In genomic region chr19:38352495-38353130, GRCm38 (mm10) we compare ENCODE assay signal across 9 mouse cellular contexts. TPM values are rescaled to one million over a fixed set of nuclear protein-coding genes. Genes with fewer than 3 reads are reported as not detected.
A peak's percentile ranks its signal among the peaks of the same experiment; 100 is the strongest.
DNase-seq lines count a peak whose midpoint lies in the region; ATAC-seq and TF ChIP-seq lines count a peak whose summit lies in the region.
"Had no signal": no experiment of that assay in that cellular context is flagged by ENCODE, and none has a peak within 500 bp of the region (broad histone marks: within the 10 kb centered on the region; RNA-seq: fewer than 3 reads in every experiment).

No protein-coding gene starts in this region.

- no peak overlapping the region for H3K4me3 ChIP-seq in kidney, adult 2 months (ENCODE audit: insufficient read depth, low read depth, low read length)
- no peak overlapping the region for H3K4me3 ChIP-seq in kidney, embryonic 14.5 days (ENCODE audit: low read length)
- no peak overlapping the region for H3K4me3 ChIP-seq in ES-Bruce4 (ENCODE audit: low read depth, low read length)
- no peak overlapping the region for H3K4me3 ChIP-seq in left cerebral cortex, adult 2 months
- H3K4me3 ChIP-seq in neural tube, embryonic 15.5 days (replicated peaks) = no peak overlapping the region
- H3K4me3 ChIP-seq: embryonic facial prominence, embryonic 12.5 days had no signal

- no peak overlapping the region for H3K4me2 ChIP-seq in kidney, embryonic 14.5 days (replicated peaks; ENCODE audit: low read depth, low read length)
- no peak overlapping the region for H3K4me2 ChIP-seq in neural tube, embryonic 15.5 days
- H3K4me2 ChIP-seq: embryonic facial prominence, embryonic 12.5 days had no signal

- peaks cover 1% of the 10 kb centered on the region; the same call in 1 of the 2 replicates for H3K27me3 ChIP-seq in kidney, adult 2 months (replicated peaks; ENCODE audit: control insufficient read depth, insufficient read depth, low read length)
- H3K27me3 ChIP-seq in kidney, embryonic 14.5 days (ENCODE audit: control insufficient read depth, insufficient read depth, low read length) = no peaks in the 10 kb centered on the region
- H3K27me3 ChIP-seq in ES-Bruce4 (ENCODE audit: control insufficient read depth, insufficient read depth, low read length, poor library complexity, severe bottlenecking) = peaks cover 2% of the 10 kb centered on the region; the same call in 1 of the 2 replicates
- H3K27me3 ChIP-seq in neural tube, embryonic 15.5 days (replicated peaks) = no peaks in the 10 kb centered on the region
- H3K27me3 ChIP-seq: embryonic facial prominence, embryonic 12.5 days had no signal

- intact Hi-C loops in heart, postnatal 25 days (cut with DNase I) = loop anchor here (2.0 to 10.0 kb wide), 3 partner anchors 100 to 396 kb away; partner anchors contain the start of gene Cep55
- intact Hi-C loops in left cerebral cortex, adult 2 months (cut with DNase I) = loop anchor here (1.0 to 10.0 kb wide), 5 partner anchors 98 to 398 kb away; partner anchors contain the start of gene Fra10ac1

- WGBS in kidney, adult 2 months = 40% methylated on average over 6 of the region's 6 CpGs
- 46% methylated on average over 6 of the region's 6 CpGs for WGBS in kidney, embryonic 14.5 days
- WGBS in neural tube, embryonic 15.5 days = 43% methylated on average over 6 of the region's 6 CpGs

- TF ChIP-seq POLR2A in kidney, adult 2 months (IDR thresholded peaks at IDR 0.05; ENCODE audit: low read depth, low read length) = no peak
- TF ChIP-seq POLR2A in ES-Bruce4 (IDR thresholded peaks at IDR 0.05; ENCODE audit: insufficient read depth, low read length) = no peak

- no peak for ATAC-seq in kidney, embryonic 14.5 days (ENCODE audit: low FRiP score, low TSS enrichment)
- ATAC-seq in neural tube, embryonic 15.5 days (ENCODE audit: low FRiP score) = peak; percentile 60

- TF ChIP-seq EP300 in ES-Bruce4 (IDR thresholded peaks at IDR 0.05; ENCODE audit: insufficient read depth, low read depth, low read length) = no peak

- H3K4me1 ChIP-seq in kidney, adult 2 months (ENCODE audit: control insufficient read depth, insufficient read depth, low read length) = peaks cover 2% of the 10 kb centered on the region; the same call in 1 of the 2 replicates
- H3K4me1 ChIP-seq in kidney, embryonic 14.5 days (ENCODE audit: control insufficient read depth, insufficient read depth, low read length) = no peaks in the 10 kb centered on the region
- H3K4me1 ChIP-seq in ES-Bruce4 (ENCODE audit: control insufficient read depth, insufficient read depth, low read length) = no peaks in the 10 kb centered on the region
- H3K4me1 ChIP-seq in neural tube, embryonic 15.5 days = peaks cover 7% of the 10 kb centered on the region
- H3K4me1 ChIP-seq: embryonic facial prominence, embryonic 12.5 days had no signal

- DNase-seq in kidney, adult 2 months = peak; percentile 65
- DNase-seq in cerebellum, adult 9-11 months = peak; percentile 31
- peak; percentile 2 for DNase-seq in heart, postnatal 25 days (ENCODE audit: low spot score)
- peak; percentile 21 to 22 for DNase-seq in left cerebral cortex, adult 2 months (ENCODE audit: extremely low spot score in 1 of 2, low spot score in 2 of 2)
- no peak for DNase-seq in ovary, postnatal 36 days (ENCODE audit: low spot score)

- H3K27ac ChIP-seq in kidney, adult 2 months (ENCODE audit: insufficient read depth, low read depth, low read length) = peak overlapping the region; percentile 13; the same call in 1 of the 2 replicates
- no peak overlapping the region for H3K27ac ChIP-seq in kidney, embryonic 14.5 days (ENCODE audit: low read depth, low read length)
- no peak overlapping the region for H3K27ac ChIP-seq in ES-Bruce4 (ENCODE audit: insufficient read depth, low read length)
- H3K27ac ChIP-seq in left cerebral cortex, adult 2 months = 0 out of 2 replicates have a peak overlapping the region, but pooled peaks have one; percentile 0
- H3K27ac ChIP-seq in neural tube, embryonic 15.5 days (replicated peaks) = no peak overlapping the region
- H3K27ac ChIP-seq: embryonic facial prominence, embryonic 12.5 days had no signal

- no peaks in the 10 kb centered on the region for H3K36me3 ChIP-seq in kidney, adult 2 months (ENCODE audit: control insufficient read depth, insufficient read depth, low read length)
- no peaks in the 10 kb centered on the region for H3K36me3 ChIP-seq in kidney, embryonic 14.5 days (ENCODE audit: control insufficient read depth, insufficient read depth, low read length)
- H3K36me3 ChIP-seq in ES-Bruce4 (ENCODE audit: control insufficient read depth, insufficient read depth, low read length, poor library complexity, severe bottlenecking) = no peaks in the 10 kb centered on the region
- H3K36me3 ChIP-seq in neural tube, embryonic 15.5 days = no peaks in the 10 kb centered on the region
- H3K36me3 ChIP-seq: embryonic facial prominence, embryonic 12.5 days had no signal

- TF ChIP-seq CTCF in kidney, adult 2 months (conservative IDR thresholded peaks at IDR 0.05; ENCODE audit: insufficient read depth, insufficient read length, low read depth, low read length) = 0 out of 2 replicates have a peak, but pooled peaks have one; percentile 30
- peak; percentile 2 for TF ChIP-seq CTCF in ES-Bruce4 (IDR thresholded peaks at IDR 0.05; ENCODE audit: low read depth, low read length)
- peak; percentile 72 for TF ChIP-seq CTCF in left cerebral cortex, adult 2 months (IDR thresholded peaks at IDR 0.05)

- H3K9ac ChIP-seq in kidney, embryonic 14.5 days (ENCODE audit: low read depth, low read length) = no peak overlapping the region
- no peak overlapping the region for H3K9ac ChIP-seq in ES-Bruce4 (ENCODE audit: low read depth, poor library complexity, severe bottlenecking)
- H3K9ac ChIP-seq in neural tube, embryonic 15.5 days (replicated peaks) = no peak overlapping the region
- H3K9ac ChIP-seq: embryonic facial prominence, embryonic 12.5 days had no signal

- no peaks in the 10 kb centered on the region for H3K9me3 ChIP-seq in kidney, embryonic 14.5 days (ENCODE audit: control insufficient read depth, low read length)
- H3K9me3 ChIP-seq in ES-Bruce4 (replicated peaks; ENCODE audit: control insufficient read depth, insufficient read depth, low read length, poor library complexity, severe bottlenecking) = peaks cover 3% of the 10 kb centered on the region; the same call in 1 of the 2 replicates
- no peaks in the 10 kb centered on the region for H3K9me3 ChIP-seq in neural tube, embryonic 15.5 days (replicated peaks)
- H3K9me3 ChIP-seq: embryonic facial prominence, embryonic 12.5 days had no signal

RNA-seq across cellular contexts. Expression of gene Slc35g1, which starts 43.2 kb away (rescaled TPM):
- polyA plus RNA-seq in kidney, adult 2 months (2012; rRNA removed) = 4.8 and 5.9 TPM in 2 replicates
- polyA plus RNA-seq in kidney, embryonic 14.5 days (2014; fragmentation: Nextera tagmentation; extraction: Ambion mirVana) = 5.2 and 7.1 TPM in 2 replicates
- polyA plus RNA-seq in ES-Bruce4 (2011; ENCODE audit: insufficient read depth, insufficient read length, low read depth, missing spikeins) = 19.3 and 20.3 TPM in 2 replicates
- 1 to 10 TPM; 1.7 to 1.8 TPM for total RNA-seq in heart, postnatal 25 days (2021)
- 1 to 10 TPM; 1.6 to 2.3 TPM for total RNA-seq in left cerebral cortex, adult 2 months (2021)
- 0.78 and 1.3 TPM in 2 replicates for polyA plus RNA-seq in neural tube, embryonic 15.5 days (2015; fragmentation: Nextera tagmentation; extraction: Ambion mirVana)

Comparison
In these comparisons a context has a peak if more than half of its experiments do, and no peak if none do; other contexts are left out.
1. H3K27ac ChIP-seq: peak in kidney, adult 2 months (single experiment) and left cerebral cortex, adult 2 months (single experiment); none in kidney, embryonic 14.5 days (single experiment), ES-Bruce4 (single experiment) and neural tube, embryonic 15.5 days (single experiment).
2. CTCF ChIP-seq: peak in every context shown above with its lines; median percentile 72 in left cerebral cortex, adult 2 months; 30 in kidney, adult 2 months; 2 in ES-Bruce4.